Mouse (Mus musculus) brown adipose tissue, adult 24 weeks (tissue): ENCODE data around the gene Tmem235. TPM values are rescaled to one million over a fixed set of nuclear protein-coding genes. Genes with fewer than 3 reads are reported as not detected.
"Not testable (repeated sequence)": the region's sequence is repeated elsewhere in the genome, so short reads cannot be mapped to it uniquely, and the experiment has no call there.

Source experiments
- H3K27ac ChIP-seq: fragments of 200-500 bp; replicated peaks from 2 replicates; pipeline ENCODE4 v1.5.1; 2012; ENCODE audit warnings: low read depth, mild to moderate bottlenecking, low read length
- H3K4me1 ChIP-seq: fragments of 200-500 bp; 2 replicates; pipeline ENCODE4 v1.6.1; 2012; ENCODE audit warnings: low read length, mixed read lengths; ENCODE audit not compliant: control insufficient read depth, insufficient read depth, insufficient read length
- H3K4me3 ChIP-seq: fragments of 200-500 bp; 2 replicates; pipeline ENCODE4 v1.5.1; 2012; ENCODE audit warnings: low read depth, mild to moderate bottlenecking, low read length, moderate library complexity; ENCODE audit not compliant: insufficient read depth
- polyA plus RNA-seq: library from polyadenylated mRNA; stranded (reverse); fragments of >200 nt; gene quantifications from 2 replicates; pipeline ENCODE4 v1.2.4, GENCODE M21; 2012; ENCODE audit not compliant: missing spikeins, insufficient read depth, insufficient read length

The Tmem235 gene
- polyA plus RNA-seq = not detected in 2 replicates

- no peak within 1 kb of the TSS for H3K27ac ChIP-seq
- H3K4me3 ChIP-seq = no peak within 1 kb of the TSS
- no peaks in the 10 kb centered on the region for H3K4me1 ChIP-seq
These were observed at the start of gene Tmem235 for GRCm38 (mm10) chr11:117860601-117861000. Gene Tmem235 (plus strand): TSS chr11:117860752.

- Histone ChIP-seq H3K27ac (no peak overlapping the region), H3K4me1 (peaks cover 6% of the 10 kb centered on the region; the same call in 1 of the 2 replicates), H3K4me3 (no peak overlapping the region)
These were observed 46.7 kb upstream of the Tmem235 start for GRCm38 (mm10) chr11:117813867-117814266.

- Histone ChIP-seq H3K4me1 (peaks cover 4% of the 10 kb centered on the region; the same call in 1 of the 2 replicates), H3K4me3 (no peak overlapping the region), H3K27ac (no peak overlapping the region)
These were observed 45.7 kb upstream of the Tmem235 start for GRCm38 (mm10) chr11:117814704-117815366.

GRCm38 (mm10) chr11:117815850-117816249 is 44.7 kb upstream of the Tmem235 start:
- H3K4me3 ChIP-seq, H3K4me1 ChIP-seq, H3K27ac ChIP-seq: not testable (repeated sequence)

- H3K4me3 ChIP-seq = no peak overlapping the region
- H3K4me1 ChIP-seq = peaks cover 1% of the 10 kb centered on the region; the same call in 1 of the 2 replicates
- no peak overlapping the region for H3K27ac ChIP-seq
These were observed 44.1 kb upstream of the Tmem235 start for GRCm38 (mm10) chr11:117816389-117816996.

- no peak overlapping the region for H3K27ac ChIP-seq
- peaks cover 8% of the 10 kb centered on the region for H3K4me1 ChIP-seq
- no peak overlapping the region for H3K4me3 ChIP-seq
These were observed 41.5 kb upstream of the Tmem235 start for GRCm38 (mm10) chr11:117819095-117819494.

- Histone ChIP-seq H3K4me1 (peaks cover 8% of the 10 kb centered on the region), H3K27ac (no peak overlapping the region), H3K4me3 (no peak overlapping the region)
These were observed 40.4 kb upstream of the Tmem235 start for GRCm38 (mm10) chr11:117820173-117820572.

- no peak overlapping the region for H3K4me3 ChIP-seq
- H3K27ac ChIP-seq = no peak overlapping the region
- peaks cover 11% of the 10 kb centered on the region for H3K4me1 ChIP-seq
These were observed 38.7 kb upstream of the Tmem235 start for GRCm38 (mm10) chr11:117821868-117822267.

- peaks cover 12% of the 10 kb centered on the region for H3K4me1 ChIP-seq
- H3K27ac ChIP-seq = no peak overlapping the region
- H3K4me3 ChIP-seq = no peak overlapping the region
These were observed 37.8 kb upstream of the Tmem235 start for GRCm38 (mm10) chr11:117822728-117823241.

GRCm38 (mm10) chr11:117823411-117823810 is 37.1 kb upstream of the Tmem235 start:
- Histone ChIP-seq H3K27ac (no peak overlapping the region), H3K4me3 (no peak overlapping the region), H3K4me1 (peaks cover 18% of the 10 kb centered on the region)

GRCm38 (mm10) chr11:117824060-117824969 is 36.2 kb upstream of the Tmem235 start:
- Histone ChIP-seq H3K27ac (no peak overlapping the region), H3K4me1 (peaks cover 24% of the 10 kb centered on the region), H3K4me3 (peak overlapping the region; percentile 4; the same call in 1 of the 2 replicates)

GRCm38 (mm10) chr11:117825333-117826101 is 35.0 kb upstream of the Tmem235 start, which contains the start of the genes Afmid and Tk1:
Gene Afmid (plus strand): TSS chr11:117825924.
Gene Tk1 (minus strand): TSS chr11:117826092.
- Histone ChIP-seq H3K4me3 (peak within 1 kb of the TSS; percentile 24), H3K27ac (no peak within 1 kb of the TSS), H3K4me1 (peaks cover 35% of the 10 kb centered on the region)

GRCm38 (mm10) chr11:117826164-117826563 is 34.4 kb upstream of the Tmem235 start:
- no peak overlapping the region for H3K27ac ChIP-seq
- no peak overlapping the region for H3K4me3 ChIP-seq
- H3K4me1 ChIP-seq = peaks cover 35% of the 10 kb centered on the region

GRCm38 (mm10) chr11:117826916-117827315 is 33.6 kb upstream of the Tmem235 start:
- no peak overlapping the region for H3K4me3 ChIP-seq
- peaks cover 37% of the 10 kb centered on the region for H3K4me1 ChIP-seq
- no peak overlapping the region for H3K27ac ChIP-seq
